Mouse (Mus musculus): Measurements from ENCODE around the gene Ugt2b36.
"Not testable (repeated sequence)": the region's sequence is repeated elsewhere in the genome, so short reads cannot be mapped to it uniquely, and the experiment has no call there.

Gene Ugt2b36

DNA sequence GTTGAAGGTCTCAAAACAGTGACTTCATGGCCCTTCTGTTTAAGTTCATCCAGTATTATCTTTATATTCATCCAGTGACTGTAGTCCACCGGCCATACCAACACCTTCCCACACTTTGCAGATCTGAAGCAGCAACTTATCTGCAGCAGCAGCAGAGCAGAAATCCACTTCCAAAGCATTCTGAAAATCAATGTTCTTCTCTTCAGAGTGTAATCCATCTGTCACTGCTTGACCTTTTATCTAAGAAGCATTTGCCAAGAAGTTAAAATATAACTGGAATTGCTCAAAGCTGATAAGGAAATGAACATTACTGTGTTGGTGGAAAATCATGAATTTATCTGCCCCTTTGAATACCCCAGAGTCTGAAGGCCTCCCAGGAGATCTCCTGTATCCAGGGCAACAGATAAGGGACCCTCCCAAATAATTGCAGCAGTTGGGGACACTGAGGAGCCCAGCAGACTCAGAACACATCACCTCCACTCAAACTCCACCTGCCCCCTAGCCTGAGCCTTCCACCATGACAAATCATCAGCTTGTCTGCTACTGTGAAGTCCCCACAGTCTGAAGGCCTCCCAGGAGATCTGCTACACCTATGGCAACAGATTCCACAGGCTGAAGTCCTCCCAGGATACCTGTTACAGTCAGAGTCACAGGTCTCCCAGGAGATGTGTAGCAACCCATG, at the start of gene Ugt2b36:
Gene Ugt2b36, minus strand, starts transcription at position 210 of the 682 bp plus-strand sequence.
- no peak for DNase-seq (ENCODE audit: low spot score)

DNA sequence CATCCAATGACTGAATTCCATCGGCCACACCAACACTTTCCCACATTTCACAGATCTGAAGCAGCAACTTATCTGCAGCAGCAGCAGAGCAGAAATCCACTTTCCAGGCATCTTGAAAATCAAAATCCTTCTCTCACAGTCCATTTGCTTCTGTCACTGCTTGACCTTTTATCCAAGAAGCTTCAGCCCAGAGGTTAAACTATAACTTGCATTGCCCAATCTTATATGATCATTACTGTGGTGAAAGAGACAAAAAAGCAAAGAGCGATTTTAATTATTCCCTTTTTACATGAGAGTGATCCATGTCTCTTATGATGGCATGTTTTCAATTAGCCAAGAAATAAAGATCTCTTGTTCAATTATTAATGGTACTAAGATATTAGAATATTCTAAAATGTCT, 47.8 kb upstream of the Ugt2b36 start, which contains the start of gene Ugt2b5:
Gene Ugt2b5, minus strand, starts transcription at position 123 of the 400 bp plus-strand sequence.
- not testable (repeated sequence) for DNase-seq (ENCODE audit: low spot score)

DNA sequence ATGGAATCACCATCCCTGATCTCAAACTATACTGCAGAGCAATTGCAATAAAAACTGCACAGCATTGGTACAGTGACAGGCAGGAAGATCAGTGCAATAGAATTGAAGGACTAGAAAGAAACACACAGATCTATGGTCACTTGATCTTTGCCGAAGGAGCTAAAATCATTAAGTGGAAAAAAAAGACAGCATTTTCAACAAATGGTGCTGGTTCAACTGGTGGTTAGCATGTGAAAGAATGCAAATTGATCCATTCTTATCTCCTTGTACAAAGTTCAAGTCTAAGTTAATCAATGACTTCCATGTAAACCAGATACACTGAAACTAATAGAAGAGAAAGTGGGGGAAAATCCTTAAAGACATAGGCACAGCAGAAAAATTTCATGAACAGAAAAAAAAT, 11.3 kb upstream of the Ugt2b36 start:
- DNase-seq (ENCODE audit: low spot score) = not testable (repeated sequence)

DNA sequence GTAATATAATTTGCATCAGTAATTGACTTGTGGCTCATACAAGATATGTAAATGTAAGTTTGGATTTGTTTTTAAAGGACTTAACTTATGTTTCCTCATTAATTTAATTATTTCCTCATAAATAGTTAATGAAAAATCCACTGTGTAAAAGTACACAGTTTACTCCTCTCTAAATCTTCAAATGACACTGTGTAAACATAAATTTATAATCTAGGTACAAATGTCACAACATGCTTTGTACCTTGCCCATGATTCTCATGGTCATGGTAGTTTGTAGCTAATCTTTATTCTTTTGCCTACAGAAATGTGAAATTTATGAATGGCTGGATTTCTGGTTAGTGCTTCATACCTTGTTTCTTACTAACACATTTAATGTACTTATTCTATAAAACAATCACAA, 1.2 kb downstream of the Ugt2b36 start:
- DNase-seq (ENCODE audit: low spot score) = no peak

DNA sequence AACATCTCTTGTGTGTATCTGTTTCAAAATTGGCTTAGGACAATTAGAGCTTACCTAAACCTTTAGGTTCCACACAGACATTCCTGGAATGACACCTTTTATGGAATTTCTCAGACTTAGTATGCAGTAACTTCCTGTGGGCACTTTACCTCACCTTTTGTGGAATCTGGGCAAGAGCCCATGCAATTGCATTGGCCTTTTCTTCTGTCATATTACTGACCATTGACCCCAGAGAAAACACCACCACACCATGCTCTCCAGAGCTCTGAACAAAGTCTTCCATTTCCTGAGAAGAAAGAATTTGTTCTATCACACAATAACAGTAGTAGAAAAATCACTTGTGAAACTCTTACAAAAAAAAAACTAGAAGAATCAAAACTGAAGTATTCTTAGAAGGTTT, 3.1 kb downstream of the Ugt2b36 start:
- no peak for DNase-seq (ENCODE audit: low spot score)

DNA sequence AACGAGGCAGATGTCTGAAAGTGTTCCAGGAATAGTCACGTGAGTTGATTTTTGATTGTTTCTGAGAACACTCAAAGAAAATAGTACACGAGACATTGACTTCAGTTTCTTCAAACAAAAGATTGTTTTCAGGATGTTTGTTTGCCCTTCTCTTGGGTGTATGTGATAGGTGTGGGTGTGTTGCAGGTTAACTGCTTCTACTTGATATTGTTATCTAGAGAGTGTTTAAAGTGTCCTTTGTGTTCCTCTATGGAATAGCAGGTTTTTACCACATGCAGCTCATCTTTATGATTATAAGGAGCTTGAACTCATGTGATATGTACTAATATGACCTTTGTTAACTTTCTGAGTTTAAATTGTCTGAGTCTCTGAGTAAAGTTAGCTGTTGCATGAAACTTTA, 6.1 kb downstream of the Ugt2b36 start:
- no peak for DNase-seq (ENCODE audit: low spot score)

DNA sequence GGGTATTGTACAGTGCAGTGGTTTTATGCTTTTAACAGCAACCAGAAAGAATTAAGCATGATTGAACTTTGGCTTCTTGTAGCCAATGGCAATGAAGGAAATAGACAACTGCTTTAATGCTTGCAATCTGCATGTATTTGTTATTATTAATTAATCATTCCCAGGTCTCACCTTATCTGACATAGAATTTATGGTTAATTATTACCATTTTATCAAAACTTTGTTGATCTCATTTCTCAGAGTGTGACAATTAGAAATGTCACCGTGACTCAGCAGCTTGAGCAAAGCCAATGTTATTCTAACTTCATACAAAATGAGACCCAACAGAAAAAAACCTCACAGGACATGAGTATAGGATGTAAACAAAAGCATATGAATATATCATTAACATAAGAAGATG, 61.7 kb downstream of the Ugt2b36 start:
- DNase-seq (ENCODE audit: low spot score) = no peak

DNA sequence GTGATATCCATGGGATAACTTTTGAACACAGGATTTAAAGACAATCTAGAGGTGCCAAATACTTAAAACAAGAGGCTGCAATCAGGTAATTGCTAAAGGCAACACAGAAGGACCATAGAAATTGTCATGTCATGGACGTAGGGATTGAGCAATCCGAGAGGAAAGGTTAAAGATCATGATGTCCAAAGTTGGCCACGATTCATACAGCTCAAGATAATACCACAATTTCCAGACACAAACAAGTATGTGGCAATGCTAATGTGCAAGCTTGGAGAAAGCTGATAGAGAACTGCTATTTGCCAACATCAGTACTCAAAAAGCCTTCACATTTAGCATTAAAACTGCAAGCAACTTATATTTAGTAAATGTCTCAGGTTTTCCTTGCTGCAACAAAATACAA, 65.0 kb downstream of the Ugt2b36 start:
- no peak for DNase-seq (ENCODE audit: low spot score)
